Mouse (Mus musculus) cerebral cortex, adult 2 months (tissue): ENCODE results near the gene Rpl23.

Experiments
- WGBS: fragments of 180-500 bp; shearing (Covaris S2); methylation state at CpG from one replicate; pipeline ENCODE4 v1.1.7; 2018; 5-methylcytosine and 5-hydroxymethylcytosine counted together

Gene Rpl23

DNA sequence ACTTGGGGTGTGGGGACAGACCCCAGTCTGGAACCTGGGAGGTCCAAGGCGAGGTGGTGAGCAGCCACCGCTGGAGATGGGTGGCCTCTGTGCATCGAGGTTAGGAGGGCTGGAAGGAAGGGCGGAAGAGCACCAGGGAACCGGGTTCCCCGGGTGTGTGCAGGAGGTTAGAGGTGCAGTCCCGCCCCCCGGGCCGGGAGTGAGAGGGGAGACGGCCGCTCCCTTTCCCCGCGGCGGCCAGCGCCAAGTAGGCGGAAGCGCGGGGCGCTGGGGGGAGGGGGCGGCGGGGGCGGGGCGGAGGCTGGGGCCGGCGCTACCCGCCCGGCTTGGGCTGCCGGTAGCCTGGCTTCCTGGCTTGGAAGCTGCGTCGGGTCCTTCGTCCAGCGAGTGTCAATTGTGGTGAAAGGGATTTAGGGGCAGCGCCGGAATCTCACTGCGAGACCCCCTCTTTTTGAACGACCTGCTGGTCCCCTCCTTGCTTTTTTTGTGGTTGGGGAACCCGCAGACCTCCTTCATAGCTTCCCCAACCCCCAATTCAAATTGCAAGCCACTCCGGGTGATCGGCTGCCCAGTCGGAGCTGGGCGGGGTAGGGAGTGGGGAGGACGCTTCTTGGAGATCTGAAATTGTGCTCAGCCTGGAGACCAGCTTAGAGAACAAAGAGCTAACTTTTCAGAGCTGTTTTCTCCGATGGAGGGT is 17.9 kb upstream of the Rpl23 start:
- WGBS = under 1% methylated on average over 25 of the region's 43 CpGs

- WGBS = under 1% methylated on average over 70 of the region's 71 CpGs
Observed at GRCm38 (mm10) chr11:97799146-97799993, 17.1 kb upstream of the Rpl23 start.

DNA sequence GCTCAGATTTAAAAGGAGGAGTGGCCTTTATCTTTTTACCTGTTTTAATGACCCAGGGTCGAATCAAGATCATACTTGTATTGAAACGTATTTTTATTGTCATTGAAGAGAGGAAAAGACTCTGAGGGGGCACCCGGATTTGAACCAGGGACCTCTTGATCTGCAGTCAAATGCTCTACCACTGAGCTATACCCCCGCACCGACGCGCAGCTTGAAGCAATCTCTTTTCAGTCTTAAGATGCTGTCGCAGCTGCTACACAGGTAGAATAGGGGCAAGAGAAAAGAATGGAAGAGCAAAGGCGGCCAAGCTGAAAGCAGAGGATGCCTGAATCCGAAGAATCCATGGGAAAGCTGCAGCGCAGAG is 16.5 kb upstream of the Rpl23 start, which contains the start of gene Lasp1:
Lasp1 (plus strand) TSS at position 219 of the 364 bp plus-strand sequence.
- WGBS = 1% methylated on average over 11 of the region's 11 CpGs

DNA sequence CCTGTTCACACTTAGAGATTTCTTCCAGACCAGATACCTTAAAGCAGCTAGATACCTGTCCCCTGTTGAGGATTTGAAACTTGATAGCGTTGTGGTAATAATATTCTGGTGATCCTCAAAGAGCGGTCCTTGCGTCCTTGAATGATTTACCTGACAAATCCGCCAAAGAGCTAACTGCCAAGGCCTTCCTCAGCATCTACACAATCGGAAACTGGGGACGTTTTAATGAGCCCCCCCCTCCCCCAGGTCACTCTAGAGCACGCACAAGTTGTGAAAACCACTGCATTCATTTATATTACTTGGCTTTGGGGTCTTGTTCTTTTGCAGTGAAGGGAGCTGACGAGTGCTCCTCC is 15.8 kb upstream of the Rpl23 start:
- WGBS = 51% methylated on average over 8 of the region's 8 CpGs

DNA sequence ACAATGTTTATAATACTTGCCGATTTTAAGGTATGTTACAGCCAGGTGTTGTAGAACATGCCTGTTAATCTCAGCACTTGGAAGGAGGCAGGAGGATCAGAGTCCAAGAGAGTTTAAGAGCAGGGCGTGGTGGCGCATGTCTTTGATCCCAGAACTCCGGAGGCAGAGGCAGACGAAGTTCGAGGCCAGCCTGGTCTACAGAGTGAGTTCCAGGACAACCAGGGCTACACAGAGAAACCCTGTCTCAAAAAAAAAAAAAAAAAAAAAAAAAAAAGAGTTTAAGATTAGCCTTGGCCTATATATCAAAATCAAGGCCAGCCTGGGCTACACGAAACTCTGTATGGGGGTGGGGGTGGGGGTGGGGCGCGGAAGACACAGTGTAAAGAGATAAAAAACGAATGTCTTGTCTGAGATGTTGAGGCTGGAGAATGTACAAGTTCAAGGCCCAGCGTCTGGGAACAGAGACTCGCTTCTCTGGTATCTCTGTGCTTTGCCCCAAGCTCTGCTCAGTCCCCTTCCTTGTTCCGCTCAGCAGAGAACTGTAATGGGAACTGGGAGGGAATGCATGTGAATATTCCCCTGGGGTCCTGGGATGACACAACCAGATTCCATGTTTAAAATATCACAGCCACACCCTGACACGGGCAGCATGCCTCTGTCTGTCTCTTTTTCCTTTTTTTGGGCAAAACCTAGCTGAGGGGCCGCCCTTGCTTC is 15.3 kb upstream of the Rpl23 start:
- WGBS = 55% methylated on average over 15 of the region's 15 CpGs

- 2% methylated on average over 6 of the region's 6 CpGs for WGBS
Observed at GRCm38 (mm10) chr11:97796910-97797309, 14.7 kb upstream of the Rpl23 start.

DNA sequence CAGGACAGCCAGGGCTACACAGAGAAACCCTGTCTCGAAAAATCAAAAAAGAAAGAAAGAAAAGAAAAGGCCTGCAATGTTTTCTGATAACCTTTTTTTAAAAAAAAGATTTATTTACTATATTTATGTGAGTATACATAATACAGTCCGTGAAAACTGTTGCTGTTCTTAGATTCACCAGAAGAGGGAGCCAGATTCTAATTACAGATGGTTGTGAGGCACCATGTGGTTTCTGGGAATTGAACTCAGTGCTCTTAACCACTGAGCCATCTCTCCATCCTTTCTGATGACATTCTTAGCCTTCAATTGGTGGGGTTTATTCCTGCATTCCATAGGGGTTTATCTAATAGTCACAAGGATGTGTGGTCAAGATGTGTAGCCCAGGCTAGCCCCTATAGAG is 10.9 kb upstream of the Rpl23 start:
- WGBS = 4% methylated on average over 2 of the region's 2 CpGs

- 79% methylated on average over 2 of the region's 2 CpGs for WGBS
Observed at GRCm38 (mm10) chr11:97790778-97791438, 8.7 kb upstream of the Rpl23 start.

DNA sequence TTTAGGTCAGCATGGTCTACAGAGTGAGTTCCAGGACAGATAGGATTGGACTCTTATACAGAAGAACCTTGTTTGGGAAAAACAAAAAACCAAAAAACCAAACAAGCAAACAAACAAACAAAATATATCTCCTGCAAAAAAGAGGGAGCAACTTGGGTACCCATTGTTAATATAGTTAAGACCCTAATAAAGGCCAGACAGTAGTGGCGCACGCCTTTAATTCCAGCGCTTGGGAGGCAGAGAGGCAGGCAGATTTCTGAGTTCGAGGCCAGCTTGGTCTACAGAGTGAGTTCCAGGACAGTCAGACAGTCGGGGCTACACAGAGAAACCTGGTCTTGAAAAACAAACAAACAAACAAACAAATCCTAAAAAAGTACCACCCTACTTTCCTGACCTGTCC is 7.5 kb upstream of the Rpl23 start:
- WGBS = 86% methylated on average over 5 of the region's 5 CpGs

GRCm38 (mm10) chr11:97787961-97788360 is 5.7 kb upstream of the Rpl23 start:
- WGBS = 89% methylated on average over 3 of the region's 3 CpGs

GRCm38 (mm10) chr11:97782564-97782895 is 293 bp upstream of the Rpl23 start:
- under 1% methylated on average over 10 of the region's 10 CpGs for WGBS

DNA sequence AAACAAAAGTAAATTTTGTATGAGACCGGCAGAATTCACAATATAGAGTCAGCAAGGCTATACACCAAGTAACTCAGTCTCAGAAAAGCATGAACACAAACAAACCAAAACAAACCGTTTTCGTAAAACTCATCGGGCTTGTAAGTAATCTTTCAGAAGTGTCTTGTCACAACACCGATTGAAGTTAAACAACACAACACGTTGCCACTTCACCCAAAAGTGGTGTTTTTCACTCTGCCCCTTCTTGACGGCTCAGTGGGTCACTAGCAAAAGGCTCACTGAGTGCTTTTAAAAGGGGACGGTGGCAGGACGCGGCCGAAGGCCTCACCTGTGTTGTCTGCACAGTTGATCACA is 782 bp downstream of the Rpl23 start:
- 2% methylated on average over 11 of the region's 11 CpGs for WGBS

- WGBS = 50% methylated on average over 2 of the region's 2 CpGs
Observed at GRCm38 (mm10) chr11:97779968-97780701, 2.1 kb downstream of the Rpl23 start.

GRCm38 (mm10) chr11:97778918-97779317 is 3.3 kb downstream of the Rpl23 start:
- 93% methylated on average over 1 of the region's 1 CpGs for WGBS

DNA sequence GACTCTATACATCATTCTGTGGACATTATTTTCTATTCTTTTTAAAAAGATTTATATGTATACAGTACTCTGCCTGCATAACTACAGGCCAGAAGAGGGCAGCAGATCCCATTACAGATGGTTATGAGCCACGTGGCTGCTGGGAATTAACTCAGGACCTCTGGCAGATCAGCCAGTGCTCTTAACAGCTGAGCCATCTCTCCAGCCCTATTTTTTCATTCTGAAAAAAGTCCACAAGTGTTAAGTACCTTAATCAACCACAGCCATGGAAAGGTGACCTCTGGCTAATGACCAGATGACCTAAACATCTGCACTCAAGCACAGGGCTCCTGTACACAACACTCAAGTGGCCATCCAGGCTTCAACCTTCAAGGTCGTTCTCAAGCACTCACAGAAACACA is 5.1 kb downstream of the Rpl23 start:
- WGBS = 43% methylated on average over 2 of the region's 2 CpGs

DNA sequence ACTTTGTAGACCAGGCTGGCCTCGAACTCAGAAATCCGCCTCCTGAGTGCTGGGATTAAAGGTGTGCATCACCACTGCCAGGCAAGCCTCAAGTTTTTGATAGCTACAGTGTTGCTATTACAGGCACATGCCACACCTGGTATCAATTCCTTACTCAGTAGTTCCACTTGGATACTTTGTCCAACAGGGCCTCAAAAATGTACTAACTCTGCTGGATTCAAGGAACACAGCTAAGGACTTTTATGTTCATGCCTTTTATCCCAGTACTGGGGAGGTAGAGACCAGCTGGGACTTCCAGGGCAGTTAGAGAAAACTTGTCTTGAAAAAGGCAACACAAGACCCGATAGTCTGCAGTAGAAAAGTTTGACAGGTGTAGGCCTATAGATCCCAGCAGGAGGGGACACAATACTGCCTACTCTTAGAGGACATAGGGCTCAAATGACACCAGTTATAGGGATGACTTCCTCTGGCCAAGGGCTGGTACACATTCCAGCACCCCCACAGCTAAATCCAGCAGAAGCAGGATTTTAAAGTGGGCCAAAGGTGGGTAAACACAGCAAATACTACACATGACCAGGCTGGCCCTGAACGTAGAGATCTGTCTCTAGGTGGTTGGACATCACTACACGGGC is 5.6 kb downstream of the Rpl23 start:
- WGBS = 61% methylated on average over 5 of the region's 5 CpGs

DNA sequence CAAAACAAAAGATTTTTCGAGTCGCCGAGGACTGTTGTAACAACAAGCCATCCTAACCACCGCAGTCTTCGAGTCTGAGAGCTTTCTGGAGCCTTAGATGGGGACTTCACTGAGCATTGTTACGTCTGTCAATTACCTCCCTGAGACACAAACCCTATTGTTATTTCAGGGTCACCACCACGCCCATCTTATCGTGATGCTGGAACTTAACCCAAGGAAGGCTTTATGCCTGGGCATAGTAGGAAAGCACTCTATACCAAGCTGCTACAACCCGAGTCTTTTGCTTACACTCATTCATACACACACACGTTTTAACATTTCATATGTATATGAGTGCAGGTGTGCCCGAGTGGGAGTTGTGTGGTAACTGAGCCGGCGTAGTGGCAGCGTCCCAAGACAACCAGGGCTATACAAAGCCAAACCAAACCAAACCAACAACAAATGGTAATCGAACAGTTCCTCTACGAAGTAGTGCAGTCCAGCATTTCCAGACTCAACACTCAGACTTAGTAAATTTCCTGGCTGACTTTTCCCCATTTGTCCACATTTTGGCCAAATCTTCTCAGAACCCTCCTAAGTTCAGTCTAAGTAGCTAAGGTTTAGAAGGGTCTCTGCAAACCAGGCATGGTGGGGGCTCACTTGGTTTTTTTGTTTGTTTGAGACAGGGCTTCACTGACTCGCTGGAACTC is 6.3 kb downstream of the Rpl23 start, which contains the start of gene 1700001P01Rik:
1700001P01Rik (minus strand) TSS at position 111 of the 689 bp plus-strand sequence.
- WGBS = 38% methylated on average over 17 of the region's 17 CpGs

DNA sequence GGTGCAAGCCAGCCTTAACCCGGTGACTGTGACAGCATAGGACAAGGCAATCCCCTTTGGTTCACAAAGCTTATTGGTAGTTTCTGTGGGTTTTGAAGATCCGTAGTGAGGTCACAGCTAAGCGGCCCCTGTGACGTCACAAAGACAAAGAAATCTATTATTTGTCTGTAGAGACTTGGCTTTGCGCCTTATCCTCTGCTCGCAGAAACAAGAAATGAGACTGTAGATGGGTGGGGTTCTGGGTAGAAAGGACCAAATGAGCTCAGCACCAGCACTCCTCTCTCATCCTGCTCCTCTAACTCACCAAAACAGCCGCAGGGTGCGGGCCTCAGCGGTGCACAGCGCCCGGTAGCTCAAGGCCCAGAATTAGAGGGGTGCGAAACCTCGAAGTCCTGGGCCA is 7.1 kb downstream of the Rpl23 start:
- 69% methylated on average over 13 of the region's 13 CpGs for WGBS

GRCm38 (mm10) chr11:97771410-97771809 is 10.8 kb downstream of the Rpl23 start:
- WGBS = 79% methylated on average over 14 of the region's 14 CpGs

DNA sequence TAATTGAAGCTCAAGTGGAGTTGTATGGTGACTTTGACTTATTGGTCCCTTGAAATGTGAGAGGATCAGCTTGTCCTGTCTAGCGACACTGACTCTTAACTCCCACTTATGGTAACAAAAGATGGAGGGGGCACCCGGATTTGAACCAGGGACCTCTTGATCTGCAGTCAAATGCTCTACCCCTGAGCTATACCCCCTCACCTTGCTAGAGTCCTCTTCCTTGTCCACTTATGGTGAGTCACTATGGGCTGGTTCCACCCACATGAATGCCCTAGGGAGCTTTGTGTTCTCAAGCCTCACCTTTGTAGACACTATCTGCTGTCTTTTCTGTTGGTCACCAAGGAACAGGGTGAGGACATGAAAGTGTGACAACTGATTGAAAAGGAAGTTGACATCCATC is 12.5 kb downstream of the Rpl23 start:
- 41% methylated on average over 2 of the region's 2 CpGs for WGBS
